Mouse (Mus musculus): Measurements from ENCODE around the gene Olfr869. TPM values are rescaled to one million over a fixed set of nuclear protein-coding genes. Genes with fewer than 3 reads are reported as not detected.

The Olfr869 gene
- polyA plus RNA-seq (2014; fragmentation: Nextera tagmentation; extraction: Ambion mirVana), result not detected in 2 replicates

GRCm38 (mm10) chr9:20128709-20129108, at the start of gene Olfr869:
TSS of gene Olfr869 (plus strand) at chr9:20129009.
- Histone ChIP-seq H3K9ac (ENCODE audit: low read length) (no peak within 1 kb of the TSS), H3K27me3 (ENCODE audit: control insufficient read depth, insufficient read depth, low read length) (no peaks in the 10 kb centered on the region), H3K27ac (replicated peaks; ENCODE audit: low read depth, low read length) (no peak within 1 kb of the TSS), H3K9me3 (ENCODE audit: control insufficient read depth, low read length) (no peaks in the 10 kb centered on the region), H3K4me2 (ENCODE audit: low read depth, severe bottlenecking) (no peak within 1 kb of the TSS), H3K4me3 (ENCODE audit: low read depth, low read length) (no peak within 1 kb of the TSS), H3K36me3 (ENCODE audit: control insufficient read depth, insufficient read depth, low read length) (no peaks in the 10 kb centered on the region), H3K4me1 (ENCODE audit: control insufficient read depth, insufficient read depth, low read length) (no peaks in the 10 kb centered on the region)
- WGBS, result 74% methylated on average over 2 of the region's 2 CpGs
- ATAC-seq (ENCODE audit: insufficient number of reproducible peaks, low FRiP score, low TSS enrichment, low read depth) (no peak), DNase-seq (ENCODE audit: low spot score) (no peak)

GRCm38 (mm10) chr9:20098326-20098725, 30.5 kb upstream of the Olfr869 start, which contains the start of gene Olfr868:
TSS of gene Olfr868 (plus strand) at chr9:20098626.
- Histone ChIP-seq H3K4me3 (ENCODE audit: low read depth, low read length) (no peak within 1 kb of the TSS), H3K4me2 (ENCODE audit: low read depth, severe bottlenecking) (no peak within 1 kb of the TSS), H3K9me3 (ENCODE audit: control insufficient read depth, low read length) (peaks cover 3% of the 10 kb centered on the region; the same call in 1 of the 2 replicates), H3K4me1 (ENCODE audit: control insufficient read depth, insufficient read depth, low read length) (no peaks in the 10 kb centered on the region), H3K9ac (ENCODE audit: low read length) (no peak within 1 kb of the TSS), H3K27ac (replicated peaks; ENCODE audit: low read depth, low read length) (no peak within 1 kb of the TSS), H3K27me3 (ENCODE audit: control insufficient read depth, insufficient read depth, low read length) (no peaks in the 10 kb centered on the region), H3K36me3 (ENCODE audit: control insufficient read depth, insufficient read depth, low read length) (no peaks in the 10 kb centered on the region)
- no peak for DNase-seq (ENCODE audit: low spot score)
- no peak for ATAC-seq (ENCODE audit: insufficient number of reproducible peaks, low FRiP score, low TSS enrichment, low read depth)
- WGBS, result 57% methylated on average over 2 of the region's 2 CpGs

GRCm38 (mm10) chr9:20149706-20150105, 20.9 kb downstream of the Olfr869 start:
- no peak for ATAC-seq (ENCODE audit: insufficient number of reproducible peaks, low FRiP score, low TSS enrichment, low read depth)
- H3K9me3 ChIP-seq (ENCODE audit: control insufficient read depth, low read length), result peaks cover 6% of the 10 kb centered on the region; the same call in 1 of the 2 replicates
- no peaks in the 10 kb centered on the region for H3K36me3 ChIP-seq (ENCODE audit: control insufficient read depth, insufficient read depth, low read length)
- WGBS, result 90% methylated on average over 3 of the region's 3 CpGs
- H3K27me3 ChIP-seq (ENCODE audit: control insufficient read depth, insufficient read depth, low read length), result no peaks in the 10 kb centered on the region
- H3K4me1 ChIP-seq (ENCODE audit: control insufficient read depth, insufficient read depth, low read length), result no peaks in the 10 kb centered on the region
- no peak overlapping the region for H3K9ac ChIP-seq (ENCODE audit: low read length)
- no peak overlapping the region for H3K4me2 ChIP-seq (ENCODE audit: low read depth, severe bottlenecking)
- H3K27ac ChIP-seq (replicated peaks; ENCODE audit: low read depth, low read length), result no peak overlapping the region
- no peak overlapping the region for H3K4me3 ChIP-seq (ENCODE audit: low read depth, low read length)
- DNase-seq (ENCODE audit: low spot score), result no peak

- Histone ChIP-seq H3K9me3 (ENCODE audit: control insufficient read depth, low read length) (peaks cover 3% of the 10 kb centered on the region; the same call in 1 of the 2 replicates), H3K4me1 (ENCODE audit: control insufficient read depth, insufficient read depth, low read length) (no peaks in the 10 kb centered on the region), H3K4me3 (ENCODE audit: low read depth, low read length) (no peak within 1 kb of the TSS), H3K27me3 (ENCODE audit: control insufficient read depth, insufficient read depth, low read length) (no peaks in the 10 kb centered on the region), H3K4me2 (ENCODE audit: low read depth, severe bottlenecking) (no peak within 1 kb of the TSS), H3K27ac (replicated peaks; ENCODE audit: low read depth, low read length) (no peak within 1 kb of the TSS), H3K36me3 (ENCODE audit: control insufficient read depth, insufficient read depth, low read length) (no peaks in the 10 kb centered on the region), H3K9ac (ENCODE audit: low read length) (no peak within 1 kb of the TSS)
- WGBS, result 81% methylated on average over 2 of the region's 2 CpGs
- DNase-seq (ENCODE audit: low spot score), result no peak
- ATAC-seq (ENCODE audit: insufficient number of reproducible peaks, low FRiP score, low TSS enrichment, low read depth), result no peak
Measured at GRCm38 (mm10) chr9:20173957-20174356, 45.1 kb downstream of the Olfr869 start, which contains the start of gene Olfr870. TSS of gene Olfr870 (minus strand) at chr9:20174057.

- ATAC-seq (ENCODE audit: insufficient number of reproducible peaks, low FRiP score, low TSS enrichment, low read depth), result no peak
- H3K36me3 ChIP-seq (ENCODE audit: control insufficient read depth, insufficient read depth, low read length), result no peaks in the 10 kb centered on the region
- H3K9me3 ChIP-seq (ENCODE audit: control insufficient read depth, low read length), result peaks cover 3% of the 10 kb centered on the region; the same call in 1 of the 2 replicates
- no peaks in the 10 kb centered on the region for H3K27me3 ChIP-seq (ENCODE audit: control insufficient read depth, insufficient read depth, low read length)
- no peak for DNase-seq (ENCODE audit: low spot score)
- no peak overlapping the region for H3K4me3 ChIP-seq (ENCODE audit: low read depth, low read length)
- H3K27ac ChIP-seq (replicated peaks; ENCODE audit: low read depth, low read length), result no peak overlapping the region
- no peak overlapping the region for H3K9ac ChIP-seq (ENCODE audit: low read length)
- no peak overlapping the region for H3K4me2 ChIP-seq (ENCODE audit: low read depth, severe bottlenecking)
- WGBS, result 73% methylated on average over 5 of the region's 5 CpGs
- H3K4me1 ChIP-seq (ENCODE audit: control insufficient read depth, insufficient read depth, low read length), result no peaks in the 10 kb centered on the region
Measured at GRCm38 (mm10) chr9:20179463-20179862, 50.7 kb downstream of the Olfr869 start.

Other genes with a start within 250 kb of the Olfr869 start
- gene Olfr862, start 241.0 kb upstream of the Olfr869 start, polyA plus RNA-seq (2014; fragmentation: Nextera tagmentation; extraction: Ambion mirVana), result not detected in 2 replicates
- gene Olfr77, start 212.1 kb upstream of the Olfr869 start, polyA plus RNA-seq (2014; fragmentation: Nextera tagmentation; extraction: Ambion mirVana), result 0.20 TPM in 2 replicates
- gene Olfr866, start 101.0 kb upstream of the Olfr869 start, polyA plus RNA-seq (2014; fragmentation: Nextera tagmentation; extraction: Ambion mirVana), result not detected in 2 replicates
- not detected in 2 replicates for gene Olfr867, start 71.4 kb upstream of the Olfr869 start, polyA plus RNA-seq (2014; fragmentation: Nextera tagmentation; extraction: Ambion mirVana)
- gene Olfr868, start 30.4 kb upstream of the Olfr869 start, polyA plus RNA-seq (2014; fragmentation: Nextera tagmentation; extraction: Ambion mirVana), result not detected in 2 replicates
- not detected in 2 replicates for gene Olfr870, start 45.0 kb downstream of the Olfr869 start, polyA plus RNA-seq (2014; fragmentation: Nextera tagmentation; extraction: Ambion mirVana)
- not detected in 2 replicates for gene Olfr871, start 83.2 kb downstream of the Olfr869 start, polyA plus RNA-seq (2014; fragmentation: Nextera tagmentation; extraction: Ambion mirVana)
- not detected in 2 replicates for gene Olfr872, start 108.1 kb downstream of the Olfr869 start, polyA plus RNA-seq (2014; fragmentation: Nextera tagmentation; extraction: Ambion mirVana)
- gene Olfr39, start 153.3 kb downstream of the Olfr869 start, polyA plus RNA-seq (2014; fragmentation: Nextera tagmentation; extraction: Ambion mirVana), result not detected in 2 replicates
- not detected in 2 replicates for gene Olfr873, start 169.5 kb downstream of the Olfr869 start, polyA plus RNA-seq (2014; fragmentation: Nextera tagmentation; extraction: Ambion mirVana)
- 0.07 TPM in 1 of 2 replicates, not detected in the other for gene Olfr18, start 207.1 kb downstream of the Olfr869 start, polyA plus RNA-seq (2014; fragmentation: Nextera tagmentation; extraction: Ambion mirVana)